Mouse (Mus musculus): ENCODE data around the gene Olfr601.
"Not testable (repeated sequence)": the region's sequence is repeated elsewhere in the genome, so short reads cannot be mapped to it uniquely, and the experiment has no call there.

Gene Olfr601

GRCm38 (mm10) chr7:103362555-103362954 is at the start of gene Olfr601:
TSS of gene Olfr601 (minus strand) at chr7:103362655.
- no peak for DNase-seq (ENCODE audit: low read depth, low spot score)

GRCm38 (mm10) chr7:103406521-103407055 is 44.1 kb upstream of the Olfr601 start:
- DNase-seq (ENCODE audit: low read depth, low spot score): not testable (repeated sequence)

- DNase-seq (ENCODE audit: low read depth, low spot score): no peak
Observed at GRCm38 (mm10) chr7:103398981-103399380, 36.5 kb upstream of the Olfr601 start.

GRCm38 (mm10) chr7:103397758-103398157 is 35.3 kb upstream of the Olfr601 start:
- no peak for DNase-seq (ENCODE audit: low read depth, low spot score)

- DNase-seq (ENCODE audit: low read depth, low spot score): no peak
Observed at GRCm38 (mm10) chr7:103386077-103386476, 23.6 kb upstream of the Olfr601 start, which contains the start of gene Olfr603. TSS of gene Olfr603 (minus strand) at chr7:103386177.

- DNase-seq (ENCODE audit: low read depth, low spot score): no peak
Observed at GRCm38 (mm10) chr7:103349569-103349968, 12.9 kb downstream of the Olfr601 start, which contains the start of gene Olfr600. TSS of gene Olfr600 (minus strand) at chr7:103349669.

- DNase-seq (ENCODE audit: low read depth, low spot score): no peak
Observed at GRCm38 (mm10) chr7:103335617-103336016, 26.8 kb downstream of the Olfr601 start, which contains the start of gene Olfr599. TSS of gene Olfr599 (plus strand) at chr7:103335917.

GRCm38 (mm10) chr7:103323268-103323667 is 39.2 kb downstream of the Olfr601 start, which contains the start of gene Olfr598:
TSS of gene Olfr598 (plus strand) at chr7:103323568.
- DNase-seq (ENCODE audit: low read depth, low spot score): no peak

- not testable (repeated sequence) for DNase-seq (ENCODE audit: low read depth, low spot score)
Observed at GRCm38 (mm10) chr7:103316015-103316414, 46.4 kb downstream of the Olfr601 start, which contains the start of gene Olfr597. TSS of gene Olfr597 (plus strand) at chr7:103316315.

Measured in A20 (cell line).